Mouse (Mus musculus): ENCODE data around the gene Mrpl45.
"Not testable (repeated sequence)": the region's sequence is repeated elsewhere in the genome, so short reads cannot be mapped to it uniquely, and the experiment has no call there.

Mrpl45 gene

DNA sequence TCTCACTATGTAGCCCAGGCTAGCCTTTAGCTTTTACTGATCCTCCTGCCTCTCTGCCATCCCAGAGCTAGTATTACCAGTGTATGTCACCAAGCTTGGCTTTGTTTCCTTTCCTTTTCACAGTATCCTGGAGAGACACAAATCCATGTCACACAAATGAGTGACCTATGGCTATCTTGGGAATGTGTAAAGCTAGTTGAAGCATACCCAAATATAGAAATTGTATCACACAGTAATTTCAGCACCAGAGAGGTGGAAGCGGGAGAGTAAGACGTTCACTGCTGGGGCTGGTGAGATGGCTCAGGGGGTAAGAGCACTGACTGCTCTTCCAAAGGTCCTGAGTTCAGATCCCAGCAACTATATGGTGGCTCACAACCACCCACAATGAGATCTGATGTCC is 15.6 kb upstream of the Mrpl45 start:
- no peak for DNase-seq

DNA sequence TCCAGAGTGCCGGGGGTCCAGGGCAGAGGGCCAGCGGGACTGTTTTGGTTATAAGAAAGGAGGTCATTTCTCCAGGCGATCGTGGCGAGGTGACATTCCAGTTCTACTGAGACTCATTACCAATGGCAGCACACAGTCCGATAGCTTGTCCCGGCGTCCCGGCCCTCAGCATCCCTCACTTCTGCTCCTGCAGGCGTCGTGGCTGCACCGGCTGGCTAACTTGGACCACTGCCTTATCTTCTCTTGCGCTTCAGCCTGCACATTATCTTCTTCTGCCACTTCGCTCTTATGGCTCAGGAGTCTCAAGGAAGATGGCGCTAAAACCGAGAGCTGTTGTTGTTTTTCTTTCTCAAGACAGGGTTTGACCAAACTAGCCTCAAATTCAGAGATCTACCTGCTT is 14.1 kb upstream of the Mrpl45 start:
- no peak for DNase-seq

- DNase-seq = no peak
Observed at GRCm38 (mm10) chr11:97302231-97302781, 13.2 kb upstream of the Mrpl45 start.

- DNase-seq = no peak
Observed at GRCm38 (mm10) chr11:97304631-97305030, 10.9 kb upstream of the Mrpl45 start.

DNA sequence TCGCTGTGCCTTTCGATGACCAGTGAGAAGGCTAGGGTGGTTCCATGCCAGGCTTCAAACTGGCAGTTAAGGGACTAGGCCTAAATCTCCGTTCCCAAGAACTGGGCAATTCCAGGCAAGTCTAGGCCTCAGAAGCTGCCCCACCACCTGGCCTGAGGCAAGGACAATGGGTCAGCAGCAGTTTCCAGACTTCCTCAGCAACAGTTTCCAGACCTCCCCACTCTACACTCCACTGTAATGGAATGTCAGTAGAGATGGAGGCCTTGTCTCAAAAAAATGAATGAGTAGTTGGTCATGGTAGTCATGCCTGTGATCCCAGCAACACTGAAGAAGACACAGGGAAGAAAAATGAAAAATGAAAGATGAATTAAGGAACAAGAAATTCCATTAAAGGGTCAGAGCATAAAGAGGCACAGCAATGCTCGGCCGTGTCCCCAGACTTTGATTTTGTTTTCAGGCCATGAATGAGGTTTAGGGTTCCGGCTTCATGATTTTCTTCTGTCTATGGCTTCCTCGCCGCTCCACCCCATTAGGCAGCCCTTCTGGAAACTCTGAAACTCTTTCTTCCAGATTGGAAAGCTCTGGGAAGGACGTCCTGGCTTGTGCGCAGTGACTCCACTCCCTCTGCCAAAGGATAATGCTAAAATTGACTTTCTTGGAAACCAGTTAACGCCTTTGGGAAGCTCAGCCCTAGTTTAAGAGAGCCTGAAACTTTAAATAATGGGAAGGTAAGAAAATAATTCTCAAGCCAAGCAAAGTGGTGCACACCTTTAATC is 8.0 kb upstream of the Mrpl45 start:
- no peak for DNase-seq

- no peak for DNase-seq
Observed at GRCm38 (mm10) chr11:97308806-97309450, 6.6 kb upstream of the Mrpl45 start.

DNA sequence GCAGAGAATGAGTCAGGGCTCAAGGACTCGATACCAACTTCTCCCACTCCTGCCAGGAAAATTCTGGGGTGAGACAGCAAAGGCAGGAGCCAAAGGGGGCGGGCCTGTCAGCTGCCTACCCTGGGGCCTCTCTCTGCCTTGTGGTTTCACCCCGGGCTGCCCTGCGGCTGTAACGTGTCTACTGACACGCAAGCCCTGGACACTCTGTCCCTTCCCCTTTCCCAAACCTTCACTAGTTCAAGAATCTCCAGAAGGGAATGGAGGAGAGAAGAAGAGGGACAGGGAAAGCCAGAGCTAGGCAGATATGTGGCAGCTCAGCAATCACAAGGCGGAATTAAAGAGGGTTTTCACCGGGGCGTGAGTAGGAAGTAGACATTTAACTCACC is 6.1 kb upstream of the Mrpl45 start:
- peak; percentile 18 for DNase-seq

- DNase-seq = peak; percentile 58
Observed at GRCm38 (mm10) chr11:97309911-97310571, 5.5 kb upstream of the Mrpl45 start.

- no peak for DNase-seq
Observed at GRCm38 (mm10) chr11:97310895-97311631, 4.5 kb upstream of the Mrpl45 start.

DNA sequence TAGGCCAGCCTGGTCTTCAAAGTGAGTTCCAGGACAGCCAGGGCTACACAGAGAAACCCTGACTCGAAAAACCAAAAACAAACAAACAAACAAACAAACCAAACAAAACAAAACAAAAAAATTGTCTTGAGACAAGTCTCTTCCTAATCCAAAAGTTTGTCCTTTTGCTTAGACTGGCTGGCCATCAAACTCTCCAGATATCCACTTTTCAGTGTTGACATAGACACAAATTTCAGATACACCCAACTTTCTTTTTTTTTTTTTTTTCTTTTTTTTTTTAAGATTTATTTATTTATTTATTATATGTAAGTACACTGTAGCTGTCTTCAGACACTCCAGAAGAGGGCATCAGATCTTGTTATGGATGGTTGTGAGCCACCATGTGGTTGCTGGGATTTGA is 2.6 kb upstream of the Mrpl45 start:
- not testable (repeated sequence) for DNase-seq

GRCm38 (mm10) chr11:97314110-97314509 is 1.4 kb upstream of the Mrpl45 start:
- no peak for DNase-seq

DNA sequence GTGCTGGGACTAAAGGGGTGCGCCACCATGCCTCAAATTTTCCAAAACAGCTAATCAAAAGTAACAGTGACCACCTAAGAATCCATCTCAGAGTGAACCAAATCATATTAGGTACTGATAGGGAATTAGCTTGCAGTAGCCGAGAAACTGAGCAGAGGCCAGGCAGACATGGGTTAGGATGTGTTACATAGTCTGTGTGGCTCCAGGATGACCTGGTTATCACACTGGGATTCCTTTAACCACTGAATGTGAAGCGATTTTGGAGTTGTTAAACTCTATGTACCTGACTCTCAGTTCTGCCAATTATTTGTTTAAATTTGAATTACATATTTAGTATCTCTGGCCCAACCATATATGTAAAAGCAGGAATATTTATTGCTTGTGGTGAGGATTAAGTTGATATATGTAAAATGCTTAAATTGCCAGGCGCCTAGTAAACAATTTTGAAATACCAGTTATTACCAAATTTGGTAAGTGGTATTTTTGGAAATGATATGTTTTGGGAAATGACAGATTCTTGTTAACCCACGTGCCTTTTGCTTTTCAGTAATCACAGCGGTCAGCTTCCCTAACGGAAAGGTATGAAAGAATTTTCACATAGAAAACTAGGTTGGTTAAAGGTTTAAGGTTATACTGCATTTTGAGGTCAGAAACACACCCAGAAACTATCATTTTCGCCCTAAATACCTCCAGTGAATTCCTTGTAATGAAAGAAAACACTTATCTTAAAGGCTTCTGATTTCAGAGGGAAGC is 589 bp upstream of the Mrpl45 start:
- DNase-seq = no peak

- no peak for DNase-seq
Observed at GRCm38 (mm10) chr11:97321197-97321596, 5.7 kb downstream of the Mrpl45 start.

DNA sequence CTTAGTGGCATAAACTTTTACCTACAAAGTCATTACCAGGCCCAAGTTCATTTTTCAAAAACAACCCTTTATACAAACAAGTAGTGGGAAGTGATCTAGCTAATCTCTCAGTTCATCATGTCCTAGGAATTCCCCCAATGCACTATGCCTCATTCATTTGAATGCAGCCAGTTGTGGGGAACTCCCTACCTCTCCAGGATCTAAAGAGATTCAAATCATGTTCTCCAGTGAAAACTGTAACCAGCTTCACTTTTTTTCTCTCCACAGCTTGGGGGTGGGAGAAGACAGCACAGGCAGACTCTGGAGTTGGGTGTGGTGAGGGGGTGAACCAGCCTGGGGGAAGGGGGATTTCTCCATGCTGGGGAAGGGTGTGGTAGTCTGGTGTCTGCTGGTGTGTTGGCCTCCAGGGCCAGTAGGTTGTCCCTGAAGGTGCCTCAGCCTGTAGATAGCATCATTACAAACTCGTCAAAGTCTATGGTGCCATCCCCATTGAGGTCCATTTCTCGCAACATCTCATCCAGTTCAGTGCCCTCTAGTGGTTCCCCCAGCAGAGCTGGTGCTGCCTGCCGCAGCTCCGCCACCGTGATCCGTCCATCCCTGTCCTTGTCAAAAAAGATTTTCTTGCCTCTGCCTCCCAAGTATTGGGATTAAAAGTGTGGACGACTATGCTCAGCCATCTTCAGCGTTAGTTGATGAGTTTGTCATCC is 6.5 kb downstream of the Mrpl45 start:
- not testable (repeated sequence) for DNase-seq

GRCm38 (mm10) chr11:97325224-97325623 is 9.7 kb downstream of the Mrpl45 start:
- no peak for DNase-seq

DNA sequence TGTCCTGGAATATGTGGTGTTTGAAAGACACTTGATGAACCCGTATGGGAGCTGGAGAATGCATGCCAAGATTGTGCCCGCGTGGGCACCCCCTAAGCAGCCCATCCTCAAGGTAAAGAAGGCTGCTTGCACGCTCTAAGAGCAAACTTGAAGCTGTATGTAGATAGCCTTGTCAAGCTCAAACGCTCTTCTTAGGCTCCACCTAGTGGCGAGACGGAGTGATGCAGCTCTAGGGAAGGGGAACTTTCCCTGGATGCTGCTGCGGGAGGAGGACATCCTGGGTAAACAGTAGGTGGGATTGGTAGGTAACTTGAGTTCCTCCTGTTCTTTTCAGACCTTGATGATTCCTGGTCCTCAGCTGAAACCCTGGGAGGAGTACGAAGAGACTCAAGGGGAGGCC is 12.6 kb downstream of the Mrpl45 start:
- peak; percentile 45 for DNase-seq

- DNase-seq = no peak
Observed at GRCm38 (mm10) chr11:97330315-97330714, 14.8 kb downstream of the Mrpl45 start.

DNA sequence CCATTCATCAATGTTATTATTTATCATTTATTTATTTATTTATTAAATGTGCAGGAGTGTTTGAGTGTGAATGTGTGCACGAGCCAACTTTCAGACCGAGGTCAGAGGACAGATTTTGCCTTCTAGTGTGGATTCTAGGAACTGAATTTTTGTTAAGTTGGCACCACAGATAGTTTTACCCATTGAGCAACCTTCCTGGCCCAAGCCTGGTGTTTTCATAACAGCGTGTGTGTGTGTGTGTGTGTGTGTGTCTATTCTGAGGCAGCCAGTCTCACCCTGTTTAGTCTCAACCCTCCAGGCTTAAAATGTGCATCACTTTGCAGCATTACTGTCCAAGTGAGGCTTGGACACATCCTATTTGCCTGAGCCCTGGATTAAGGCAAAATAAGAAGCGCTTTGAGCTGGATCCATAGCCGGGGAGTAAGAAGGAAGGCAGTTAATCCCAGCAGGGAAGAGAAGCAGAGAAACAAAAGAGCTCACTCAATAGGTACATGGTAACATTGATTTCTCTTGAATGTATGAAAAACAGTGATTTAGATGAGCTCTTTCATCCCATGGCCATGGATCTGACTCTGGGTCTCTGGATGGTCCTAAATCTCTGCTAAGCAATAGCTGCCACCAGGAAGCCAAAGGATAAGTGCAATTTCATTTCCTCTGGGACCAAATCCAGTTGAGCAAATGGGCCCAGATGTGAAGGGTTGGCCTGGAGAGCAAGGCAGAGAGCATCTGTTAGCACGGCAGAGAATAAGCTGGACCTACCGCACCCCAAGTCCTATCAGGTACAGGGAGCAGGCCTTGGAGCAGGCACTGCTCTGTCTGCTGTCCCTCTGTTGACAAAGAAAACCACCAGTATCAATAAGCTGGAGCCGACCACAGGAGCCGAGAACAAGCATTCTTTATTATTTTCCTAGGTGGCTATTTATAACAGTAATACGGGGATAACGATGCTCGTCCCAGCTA is 16.0 kb downstream of the Mrpl45 start:
- no peak for DNase-seq

- no peak for DNase-seq
Observed at GRCm38 (mm10) chr11:97333044-97333443, 17.5 kb downstream of the Mrpl45 start.

GRCm38 (mm10) chr11:97333896-97334295 is 18.4 kb downstream of the Mrpl45 start:
- DNase-seq = no peak
